Mouse (Mus musculus) lung, postnatal 14 days (tissue): ENCODE results near the gene AW822073.

ENCODE experiments used
- DNase-seq: peaks from one replicate; pipeline ENCODE4 v3.0.0; 2021

Gene AW822073

DNA sequence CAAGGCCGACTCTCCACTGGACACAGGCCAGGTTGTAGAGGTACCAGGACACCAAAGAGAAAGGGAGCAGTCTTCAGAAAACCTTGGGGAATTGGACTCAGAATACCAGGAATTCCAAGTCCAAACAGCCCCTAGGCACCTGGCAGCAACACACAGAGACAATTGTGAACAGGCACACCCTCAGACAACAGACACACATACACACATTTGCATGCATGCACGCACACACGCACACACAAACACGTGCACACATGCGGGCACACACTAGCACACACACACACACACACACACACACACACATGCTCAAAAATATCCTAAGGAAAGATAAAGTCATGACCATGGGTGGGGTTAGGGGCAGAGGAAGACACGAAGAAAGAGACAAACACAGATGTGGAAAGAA lies 4.0 kb downstream of the AW822073 start:
- no peak for DNase-seq

DNA sequence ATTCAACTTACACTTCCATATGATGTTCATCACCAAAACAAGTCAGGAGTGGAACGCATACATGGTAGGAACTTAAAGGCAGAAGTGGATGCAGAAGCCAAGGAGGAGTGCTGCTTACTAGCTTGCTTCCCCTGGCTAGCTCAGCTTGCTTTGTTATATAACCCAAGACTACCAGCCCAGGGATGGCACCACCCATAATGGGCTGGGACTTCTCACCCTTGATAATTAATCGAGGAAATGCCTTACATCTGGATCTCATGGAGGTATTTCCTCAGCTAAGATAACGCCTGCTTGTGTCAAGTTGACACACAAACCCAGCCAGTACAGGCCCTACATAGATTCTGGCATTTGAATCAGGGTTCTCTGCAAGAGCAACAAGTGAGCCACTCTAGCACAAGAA lies 7.4 kb downstream of the AW822073 start:
- DNase-seq: no peak

DNA sequence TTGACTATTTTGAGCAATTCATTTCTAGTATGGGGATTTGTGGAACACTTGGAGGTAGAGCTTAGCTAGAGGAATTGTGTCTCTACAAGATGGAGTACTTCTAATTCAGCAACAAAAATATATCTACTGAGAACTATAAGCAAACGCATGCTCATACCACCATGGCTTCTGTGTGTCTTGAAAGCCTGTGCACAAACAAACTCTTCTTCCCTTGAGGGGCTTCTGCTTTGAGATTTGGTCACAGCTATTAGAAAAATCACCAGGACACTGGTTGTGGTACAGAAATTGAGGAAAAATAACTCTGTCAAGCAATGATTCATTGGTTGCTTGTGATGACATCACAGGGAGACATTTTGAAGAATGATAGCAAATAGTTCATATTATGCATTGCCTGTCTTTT lies 9.4 kb downstream of the AW822073 start:
- DNase-seq: no peak

DNA sequence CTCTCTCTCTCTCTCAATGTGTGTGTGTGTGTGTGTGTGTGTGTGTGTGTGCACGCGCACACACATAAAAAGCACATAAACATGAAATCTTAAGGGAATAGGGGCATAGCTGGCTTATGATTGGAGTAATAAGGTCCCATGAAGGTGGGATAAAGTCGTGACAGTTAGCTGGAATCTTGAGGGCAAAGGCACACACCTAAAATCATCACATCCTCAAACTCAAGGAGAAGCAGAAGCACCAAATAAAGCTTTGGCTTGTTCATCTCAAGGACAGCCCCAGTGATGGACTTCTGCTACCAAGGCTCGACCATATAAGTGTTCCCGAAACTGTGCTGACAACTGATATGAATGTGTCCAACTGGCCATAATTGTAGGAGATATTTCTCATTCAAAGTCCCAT lies 9.8 kb downstream of the AW822073 start:
- DNase-seq: no peak

DNA sequence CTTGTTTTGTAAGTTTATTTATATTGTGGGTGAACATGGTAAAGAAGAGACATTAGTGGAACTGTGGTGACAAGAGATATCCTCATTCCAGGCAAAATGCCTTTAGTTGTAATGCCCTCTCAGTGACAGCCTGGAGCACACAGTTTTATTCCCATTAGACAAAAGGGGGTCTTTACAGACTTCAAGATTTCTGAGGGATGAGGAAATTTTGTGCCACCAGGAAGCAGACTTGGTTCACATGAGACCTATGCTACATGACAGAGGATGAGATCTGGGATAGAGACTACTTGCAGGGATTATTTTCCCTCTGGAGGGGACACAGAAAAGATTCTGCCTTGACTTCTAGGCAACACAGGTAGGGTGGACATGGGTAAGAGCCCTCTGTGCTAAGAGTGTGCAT lies 10.2 kb downstream of the AW822073 start:
- no peak for DNase-seq

DNA sequence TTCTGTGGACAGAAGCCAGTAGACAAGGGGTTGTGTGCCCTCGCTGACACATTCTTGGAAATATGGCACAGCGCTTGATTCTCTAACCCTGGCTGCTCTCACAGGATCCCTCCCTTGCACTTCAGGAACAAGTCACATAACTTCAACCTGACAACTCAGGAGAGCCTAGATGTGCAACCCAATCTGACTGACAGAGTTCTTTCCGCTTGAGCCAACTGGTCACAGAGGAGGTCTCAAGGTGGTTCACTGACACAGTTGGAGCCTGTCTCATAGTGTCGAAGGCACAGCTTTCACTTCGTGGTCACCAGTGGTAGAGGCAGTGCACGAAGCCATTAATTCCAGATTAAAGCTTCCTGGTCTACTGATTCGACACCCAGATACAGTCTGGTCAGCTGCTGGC lies 12.5 kb downstream of the AW822073 start:
- no peak for DNase-seq

DNA sequence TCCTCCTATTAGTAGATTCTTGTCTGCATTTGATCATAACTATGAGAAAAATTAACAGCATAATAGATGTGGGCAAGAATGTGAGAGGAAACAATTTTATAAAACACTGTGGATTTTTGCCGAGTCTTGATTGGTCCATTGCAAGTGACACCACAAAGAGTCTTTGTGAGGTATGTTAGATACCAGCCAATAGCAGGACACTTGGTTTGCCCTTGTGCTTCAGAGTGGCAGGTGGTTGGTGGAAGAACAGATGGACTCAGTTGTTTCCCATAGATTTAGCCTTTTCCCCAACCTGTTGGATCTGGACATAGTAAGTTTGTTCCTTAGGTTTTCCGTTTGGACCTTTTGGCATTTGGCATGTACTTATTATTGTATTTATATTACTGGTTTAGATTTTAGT lies 13.5 kb downstream of the AW822073 start:
- DNase-seq: no peak

DNA sequence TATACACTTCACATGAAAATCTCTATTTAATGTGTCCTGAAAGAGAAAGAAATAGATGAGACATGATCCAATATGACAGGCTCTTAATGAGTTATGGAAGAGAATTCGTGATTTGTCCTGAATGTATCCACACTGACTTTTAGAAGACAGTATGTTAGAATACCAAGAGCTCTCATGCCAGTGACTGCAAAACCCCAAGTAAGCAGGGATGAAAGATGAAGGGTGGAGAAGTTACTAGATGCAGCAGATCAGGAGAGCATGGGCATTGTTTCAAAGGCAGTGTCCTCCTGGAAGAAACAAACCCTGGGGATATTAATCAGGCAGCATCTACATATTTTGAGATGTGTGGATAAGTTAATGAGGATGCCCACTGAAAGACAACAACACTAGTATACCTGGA lies 14.2 kb downstream of the AW822073 start:
- no peak for DNase-seq

DNA sequence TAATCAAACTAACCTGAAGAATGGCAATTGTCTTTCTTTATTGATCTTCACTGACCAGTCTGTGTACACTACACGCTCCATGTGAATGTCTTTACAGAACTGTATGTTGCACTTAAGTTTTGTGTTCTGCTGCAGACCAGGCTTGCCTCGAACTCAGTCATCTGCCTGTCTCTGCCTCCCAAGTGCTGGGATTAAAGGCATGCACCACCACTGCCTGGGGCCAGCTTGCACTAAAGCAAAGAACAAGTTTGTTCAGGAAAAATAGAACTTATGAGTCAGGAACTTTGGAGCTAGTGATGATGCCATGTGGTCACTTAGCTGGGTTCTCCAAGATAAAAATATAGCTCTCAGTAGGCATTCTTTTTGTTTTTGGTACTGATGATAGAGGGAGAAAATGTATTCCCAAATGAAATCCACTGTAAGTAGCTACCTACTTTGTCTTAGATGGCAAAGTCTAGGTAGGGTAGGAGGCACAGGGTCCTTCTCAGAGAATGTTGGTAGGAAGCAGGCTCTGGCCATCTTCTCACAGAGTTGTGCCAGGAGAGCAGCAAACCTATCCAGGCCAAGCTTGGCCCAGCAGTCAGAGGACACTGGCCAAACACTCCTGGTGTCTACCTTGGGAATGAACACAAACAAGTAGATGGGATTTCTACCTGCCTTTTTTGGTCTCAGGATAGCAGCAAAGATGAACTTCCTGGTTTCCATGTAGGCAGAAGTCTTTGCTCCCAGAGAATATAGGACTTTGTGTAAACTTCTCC lies 14.8 kb downstream of the AW822073 start:
- no peak for DNase-seq

DNA sequence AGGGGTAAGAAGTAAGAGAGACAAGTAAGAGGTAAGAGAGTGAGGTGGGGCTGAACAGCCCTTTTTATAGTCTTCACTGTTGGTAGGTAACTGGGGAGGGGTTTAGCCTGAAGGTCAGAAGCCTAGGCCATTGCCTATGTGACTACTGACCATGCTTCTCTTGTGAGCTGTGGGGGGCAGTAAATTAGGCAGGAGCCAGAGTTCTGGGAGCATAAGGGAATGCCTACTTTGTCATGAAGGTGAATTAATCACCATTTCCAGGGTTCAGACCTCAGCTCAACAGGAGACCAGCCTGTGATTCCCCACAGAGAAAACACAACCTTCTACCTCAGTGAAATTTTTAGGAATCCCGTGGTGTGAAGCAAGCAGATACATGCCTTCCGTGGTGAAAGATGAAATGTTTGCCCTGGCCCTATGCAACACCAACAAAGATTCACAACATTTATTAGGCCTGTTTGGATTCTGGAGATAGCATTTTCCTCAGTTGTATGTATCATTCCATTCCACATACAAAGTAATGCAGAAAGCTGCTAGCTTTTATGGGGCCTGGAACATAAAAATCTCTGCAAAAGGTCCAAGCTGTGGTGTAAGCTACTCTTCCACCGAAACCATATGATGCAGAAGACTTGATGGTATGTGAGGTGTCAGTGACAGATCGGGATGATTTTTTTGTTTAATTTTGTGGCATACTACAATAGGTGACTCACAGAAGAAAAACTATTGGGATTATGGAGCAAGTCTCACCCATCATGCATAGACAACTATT lies 17.9 kb downstream of the AW822073 start:
- no peak for DNase-seq

DNA sequence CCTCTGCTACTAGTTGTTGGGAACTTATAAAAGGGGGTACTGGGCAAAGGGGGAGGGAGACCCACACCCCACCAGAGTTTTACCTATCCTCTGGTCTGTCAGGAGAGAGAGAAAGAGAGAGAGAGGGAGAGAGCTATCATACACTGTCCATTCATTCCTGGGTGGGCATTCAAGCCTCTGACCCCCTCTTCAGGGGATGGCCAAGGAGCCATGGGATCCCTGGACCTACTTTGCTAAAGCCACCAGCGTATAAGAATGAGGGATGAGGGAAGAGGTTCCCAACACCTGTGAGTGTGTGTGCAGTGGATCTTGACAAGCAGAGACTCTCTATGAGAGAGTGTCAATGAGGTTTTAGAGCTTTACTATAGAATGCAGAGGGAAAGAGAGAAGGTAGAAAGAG lies 18.7 kb downstream of the AW822073 start:
- DNase-seq: no peak
